Mouse (Mus musculus) cerebellum, adult 2 months (tissue): Measurements from ENCODE around the gene Eef1g. TPM values are rescaled to one million over a fixed set of nuclear protein-coding genes. Genes with fewer than 3 reads are reported as not detected.
A peak's percentile ranks its signal among the peaks of the same experiment; 100 is the strongest.

Source experiments
- DNase-seq, 2 experiments: peaks; one replicate each; pipeline ENCODE4 v3.0.0; 2021
- H3K27ac ChIP-seq: fragments of 200-500 bp; 2 replicates; pipeline ENCODE4 v1.5.1; 2012; ENCODE audit warnings: low read length, control low read depth, inconsistent platforms; ENCODE audit not compliant: insufficient read depth
- H3K27me3 ChIP-seq: fragments of 200-500 bp; 2 replicates; pipeline ENCODE4 v1.6.1; 2012; ENCODE audit warnings: inconsistent platforms, mild to moderate bottlenecking, low read length, moderate library complexity; ENCODE audit not compliant: control insufficient read depth, insufficient read depth
- H3K4me1 ChIP-seq: fragments of 200-500 bp; 2 replicates; pipeline ENCODE4 v1.6.1; 2011; ENCODE audit warnings: low read length; ENCODE audit not compliant: control insufficient read depth, insufficient read depth
- H3K4me3 ChIP-seq: fragments of 200-500 bp; replicated peaks from 2 replicates; pipeline ENCODE3; 2011; ENCODE audit warnings: mild to moderate bottlenecking, low read depth, low read length, control low read depth; ENCODE audit not compliant: insufficient read depth
- CTCF ChIP-seq: fragments of 200-500 bp; IDR thresholded peaks from 2 replicates; pipeline ENCODE4 v1.5.1; 2011; ENCODE audit warnings: low read depth, mild to moderate bottlenecking, control low read depth, low read length, moderate library complexity, borderline replicate concordance; ENCODE audit not compliant: insufficient read depth
- POLR2A ChIP-seq: fragments of 200-500 bp; IDR thresholded peaks from 2 replicates; pipeline ENCODE4 v1.6.1; 2011; ENCODE audit warnings: low read length, control low read depth, borderline replicate concordance; ENCODE audit not compliant: insufficient read depth
- WGBS: fragments of 180-500 bp; shearing (Covaris S2); methylation state at CpG from one replicate; pipeline ENCODE4 v1.1.7; 2018; 5-methylcytosine and 5-hydroxymethylcytosine counted together
- polyA plus RNA-seq: library from polyadenylated mRNA; depleted of rRNA; stranded (reverse); fragments of >200 nt; gene quantifications from 2 replicates; pipeline ENCODE4 v1.2.3, GENCODE M21; 2012

Gene Eef1g
- polyA plus RNA-seq, 1 experiment: 281 TPM

DNA sequence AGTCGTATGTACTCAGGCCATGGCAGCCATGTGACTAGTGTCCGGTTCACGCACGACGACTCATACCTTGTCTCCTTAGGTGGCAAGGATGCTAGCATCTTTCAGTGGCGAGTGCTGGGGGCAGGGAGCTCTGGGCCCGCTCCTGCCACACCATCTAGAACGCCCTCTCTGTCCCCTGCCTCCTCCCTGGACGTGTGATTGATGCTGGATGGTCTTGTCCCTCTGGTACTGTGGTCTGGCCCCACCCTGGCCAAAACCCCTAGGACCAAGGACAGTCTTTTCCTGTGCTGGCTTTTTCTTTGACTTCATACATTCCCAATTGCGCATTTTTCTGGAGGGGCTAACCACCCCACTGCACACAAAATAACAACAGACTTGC lies 25.7 kb upstream of the Eef1g start:
- H3K27me3 ChIP-seq: no peaks in the 10 kb centered on the region
- no peak overlapping the region for H3K27ac ChIP-seq
- H3K4me3 ChIP-seq: peak overlapping the region; percentile 68
- TF ChIP-seq POLR2A (no peak), CTCF (no peak)
- peak in 1 of 2 experiments; percentile 29 for DNase-seq
- 39% methylated on average over 10 of the region's 10 CpGs for WGBS
- peaks cover 10% of the 10 kb centered on the region for H3K4me1 ChIP-seq

DNA sequence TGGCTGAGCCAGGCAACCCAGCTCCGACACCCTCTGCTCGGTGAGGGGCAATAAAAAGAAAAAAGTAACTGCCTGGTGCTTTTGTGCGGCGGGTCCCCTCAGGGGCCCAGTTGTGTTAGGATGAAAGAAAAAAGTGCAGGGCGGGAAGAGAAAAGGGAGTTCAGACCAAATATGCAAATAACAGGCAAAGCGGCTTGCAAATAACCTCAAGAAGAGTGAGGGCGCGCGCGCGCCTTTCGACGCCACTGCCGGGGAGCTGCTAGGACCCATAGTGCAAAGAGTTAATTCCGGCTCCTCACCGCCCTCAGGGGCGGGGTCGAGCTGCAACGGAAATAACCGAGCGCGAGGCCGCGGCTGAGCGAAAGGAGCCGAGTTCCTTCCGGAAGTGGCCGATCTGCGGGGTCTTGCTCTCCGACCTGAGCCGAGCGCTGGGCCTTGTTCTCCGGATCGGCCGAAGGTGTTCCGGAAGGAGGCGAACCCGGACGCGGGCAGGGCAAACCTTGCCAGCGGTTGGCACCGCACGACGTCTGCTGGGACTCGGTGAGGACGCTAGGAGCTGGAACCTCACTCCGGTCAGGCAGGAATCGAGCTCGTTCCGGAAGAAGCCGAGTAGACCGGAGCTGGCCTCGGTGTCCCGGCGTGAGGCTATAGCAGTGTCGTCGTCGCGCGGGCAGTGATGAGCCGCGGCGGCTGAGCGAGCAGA lies 25.2 kb upstream of the Eef1g start, which contains the start of gene Mta2:
Gene Mta2 (plus strand): TSS at position 361 of the 703 bp plus-strand sequence.
- DNase-seq: peak; percentile 97 to 98
- H3K4me3 ChIP-seq: peak within 1 kb of the TSS; percentile 68
- TF ChIP-seq POLR2A (peak; percentile 84), CTCF (no peak)
- no peaks in the 10 kb centered on the region for H3K27me3 ChIP-seq
- H3K4me1 ChIP-seq: peaks cover 10% of the 10 kb centered on the region
- WGBS: under 1% methylated on average over 64 of the region's 64 CpGs
- H3K27ac ChIP-seq: peak within 1 kb of the TSS; percentile 40

DNA sequence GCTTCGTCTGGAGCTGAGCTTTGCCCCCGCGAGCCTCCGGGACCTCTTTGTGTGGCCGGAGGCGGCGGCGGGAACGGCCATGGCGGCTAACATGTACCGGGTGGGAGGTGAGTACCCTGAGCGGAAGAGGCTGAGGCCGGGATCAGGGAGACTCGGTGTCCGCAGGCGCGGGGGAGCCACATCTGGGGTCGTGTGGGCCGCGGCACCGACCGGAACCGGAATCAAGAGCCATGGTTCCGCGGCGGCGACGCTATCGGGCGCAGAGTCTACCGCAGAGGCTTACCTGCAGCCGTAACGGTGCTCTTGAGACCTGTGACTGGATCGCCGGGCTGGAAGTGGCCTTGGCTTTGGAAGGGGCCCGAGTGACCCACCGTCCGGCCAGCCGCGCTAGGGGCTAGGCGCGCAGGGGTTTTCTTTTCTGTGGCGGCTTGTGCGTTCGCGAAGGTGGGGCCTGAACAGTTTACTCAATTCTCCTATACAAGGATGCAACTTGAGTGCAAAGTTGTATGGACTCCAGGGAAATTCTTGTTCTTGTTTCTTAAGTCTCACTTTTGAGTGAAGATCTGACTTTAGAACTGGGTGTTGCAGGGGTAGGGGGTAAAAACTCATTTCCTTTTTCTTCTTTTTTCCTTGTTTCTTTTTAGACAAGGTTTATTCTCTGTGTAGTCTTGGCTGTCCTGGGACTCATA lies 24.4 kb upstream of the Eef1g start:
- no peak for TF ChIP-seq POLR2A
- TF ChIP-seq CTCF: no peak
- DNase-seq: peak in 1 of 2 experiments; percentile 63
- WGBS: under 1% methylated on average over 46 of the region's 46 CpGs

DNA sequence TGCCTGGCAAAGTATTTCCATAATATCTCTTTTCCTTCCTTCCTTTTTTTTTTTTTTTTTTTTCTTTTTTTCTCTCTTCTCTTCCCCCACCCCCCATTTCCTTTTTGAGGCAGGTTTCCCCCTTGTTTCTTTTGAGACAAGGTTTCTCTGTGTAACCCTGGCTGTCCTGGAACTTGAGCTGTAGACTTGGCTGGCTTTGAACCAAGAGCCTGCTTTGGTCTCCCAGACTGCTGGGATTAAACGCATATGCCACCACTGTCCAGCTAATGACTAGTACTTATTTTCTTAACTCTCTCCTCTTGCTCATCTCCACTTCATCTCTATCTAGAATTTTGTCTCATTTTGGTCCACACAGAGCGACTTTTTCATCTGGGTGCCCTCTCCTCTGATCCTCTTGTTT lies 23.8 kb upstream of the Eef1g start:
- 34% methylated on average over 2 of the region's 2 CpGs for WGBS
- TF ChIP-seq POLR2A: no peak
- no peak for TF ChIP-seq CTCF
- no peak for DNase-seq
- Histone ChIP-seq H3K27me3 (no peaks in the 10 kb centered on the region), H3K4me3 (peak overlapping the region; percentile 68), H3K4me1 (peaks cover 10% of the 10 kb centered on the region), H3K27ac (no peak overlapping the region)

More for the DNA sequence above, 24.4 kb upstream of the Eef1g start:
- Histone ChIP-seq H3K4me1 (peaks cover 10% of the 10 kb centered on the region), H3K27me3 (no peaks in the 10 kb centered on the region), H3K4me3 (peak overlapping the region; percentile 68), H3K27ac (peak overlapping the region; percentile 40)

DNA sequence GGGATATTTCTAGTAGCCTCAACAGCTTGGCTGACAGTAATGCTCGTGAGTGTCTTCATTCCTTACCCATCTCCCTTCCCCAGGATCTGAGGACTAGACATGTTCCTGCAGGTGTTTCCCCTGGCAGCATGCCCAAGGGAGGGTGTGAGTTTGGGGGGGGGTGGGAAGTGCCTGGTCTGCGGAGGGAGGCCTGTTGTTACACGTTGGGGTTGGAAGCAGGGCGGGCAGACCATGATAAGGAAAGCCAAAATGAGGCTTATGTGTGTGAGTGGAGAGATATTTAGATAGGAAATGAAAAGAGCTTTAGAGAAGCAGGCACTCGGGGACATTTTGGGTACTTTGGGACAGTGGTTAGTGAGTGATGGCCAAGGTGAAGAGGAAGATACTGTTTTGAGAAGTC lies 22.8 kb upstream of the Eef1g start:
- 30% methylated on average over 5 of the region's 5 CpGs for WGBS
- TF ChIP-seq CTCF (no peak), POLR2A (no peak)

DNA sequence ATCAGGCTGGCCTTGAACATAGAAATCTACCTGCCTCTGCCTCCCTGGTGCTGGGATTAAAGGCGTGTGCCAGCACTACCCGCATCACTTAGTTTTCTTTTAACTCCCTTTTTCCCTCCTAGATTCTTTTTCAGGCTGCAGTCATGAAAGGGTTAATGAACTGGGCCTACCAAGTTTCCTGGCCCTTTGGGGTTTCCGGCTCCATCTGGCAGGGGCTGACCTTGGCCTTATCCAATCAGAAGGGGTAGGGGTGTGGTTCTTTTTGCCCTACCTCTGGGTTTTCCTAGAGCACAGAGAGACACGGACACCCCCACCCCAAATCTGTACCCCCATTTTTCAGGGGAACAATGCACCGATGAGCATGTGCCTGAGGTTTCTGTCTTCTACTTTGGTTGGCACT lies 22.1 kb upstream of the Eef1g start:
- WGBS: 15% methylated on average over 5 of the region's 5 CpGs

More for the DNA sequence above, 22.8 kb upstream of the Eef1g start:
- H3K27me3 ChIP-seq: no peaks in the 10 kb centered on the region
- no peak for DNase-seq
- H3K4me3 ChIP-seq: no peak overlapping the region
- H3K27ac ChIP-seq: no peak overlapping the region
- H3K4me1 ChIP-seq: peaks cover 10% of the 10 kb centered on the region

DNA sequence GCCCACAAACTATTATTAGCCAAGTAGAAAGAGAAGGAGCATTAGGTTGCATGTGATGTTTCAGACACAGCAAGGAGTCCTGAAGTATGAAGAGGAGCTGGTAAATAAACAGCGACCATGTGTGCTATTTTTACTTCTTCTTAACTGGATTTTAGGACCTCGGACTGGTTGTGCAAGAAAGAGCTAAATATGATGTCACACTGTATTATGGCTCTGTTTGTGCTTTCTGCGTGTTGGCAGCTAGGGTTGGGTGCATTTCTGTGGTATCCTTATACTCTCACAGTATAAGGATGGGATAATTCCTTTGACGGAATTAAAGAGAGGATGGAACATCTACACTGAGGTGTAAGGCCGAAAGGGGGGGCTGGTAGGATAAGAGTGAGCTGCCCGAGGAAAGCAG lies 21.6 kb upstream of the Eef1g start:
- Histone ChIP-seq H3K4me3 (no peak overlapping the region), H3K27ac (no peak overlapping the region), H3K27me3 (no peaks in the 10 kb centered on the region), H3K4me1 (peaks cover 10% of the 10 kb centered on the region)
- TF ChIP-seq CTCF (no peak), POLR2A (no peak)
- DNase-seq: no peak
- 63% methylated on average over 6 of the region's 6 CpGs for WGBS

More for the DNA sequence above, 22.1 kb upstream of the Eef1g start:
- TF ChIP-seq POLR2A (no peak), CTCF (no peak)
- H3K4me3 ChIP-seq: no peak overlapping the region
- no peak overlapping the region for H3K27ac ChIP-seq
- no peaks in the 10 kb centered on the region for H3K27me3 ChIP-seq
- H3K4me1 ChIP-seq: peaks cover 10% of the 10 kb centered on the region
- DNase-seq: peak in 1 of 2 experiments; percentile 31
